Mouse (Mus musculus) limb, embryonic 10.5 days (tissue): ENCODE results near the gene Dcdc2b. TPM values are rescaled to one million over a fixed set of nuclear protein-coding genes. Genes with fewer than 3 reads are reported as not detected.

ENCODE experiments used
- DNase-seq: peaks from one replicate; pipeline ENCODE4 v3.0.0-alpha.2; 2017; ENCODE audit warnings: low spot score
- H3K27ac ChIP-seq: fragments of 300-500 bp; sonication (generic); 2 replicates; pipeline ENCODE4 v1.5.1; 2016; ENCODE audit warnings: mild to moderate bottlenecking
- H3K27me3 ChIP-seq: fragments of 300-500 bp; sonication (generic); 2 replicates; pipeline ENCODE4 v1.6.1; 2016; ENCODE audit warnings: low read depth, mild to moderate bottlenecking; ENCODE audit not compliant: poor library complexity, severe bottlenecking
- H3K36me3 ChIP-seq: fragments of 300-500 bp; sonication (generic); 2 replicates; pipeline ENCODE4 v1.6.1; 2016; ENCODE audit warnings: mild to moderate bottlenecking, moderate library complexity
- H3K4me1 ChIP-seq: fragments of 300-500 bp; sonication (generic); 2 replicates; pipeline ENCODE4 v1.6.1; 2016
- H3K4me3 ChIP-seq: fragments of 300-500 bp; sonication (generic); 2 replicates; pipeline ENCODE4 v1.5.1; 2016; ENCODE audit warnings: mild to moderate bottlenecking, moderate library complexity
- H3K9me3 ChIP-seq: fragments of 300-500 bp; sonication (generic); replicated peaks from 2 replicates; pipeline ENCODE4 v1.6.1; 2016; ENCODE audit warnings: mild to moderate bottlenecking
- WGBS: fragments of 180-500 bp; shearing (Covaris S2); methylation state at CpG from one replicate; pipeline ENCODE4 v1.1.7; 2016; 5-methylcytosine and 5-hydroxymethylcytosine counted together
- polyA plus RNA-seq: library from polyadenylated mRNA; unstranded; fragments of >200 nt; fragmentation: Nextera tagmentation; extraction: Ambion mirVana; gene quantifications from 2 replicates; pipeline ENCODE4 v1.2.1, GENCODE M21; 2016

The Dcdc2b gene
- polyA plus RNA-seq, result 1.7 and 1.8 TPM in 2 replicates

- Histone ChIP-seq H3K9me3 (no peaks in the 10 kb centered on the region), H3K27me3 (no peaks in the 10 kb centered on the region), H3K27ac (no peak within 1 kb of the TSS), H3K4me3 (no peak within 1 kb of the TSS), H3K36me3 (peaks cover 36% of the 10 kb centered on the region), H3K4me1 (peaks cover 12% of the 10 kb centered on the region)
- no peak for DNase-seq
- WGBS, result 88% methylated on average over 6 of the region's 6 CpGs
Observed at GRCm38 (mm10) chr4:129614093-129614492, at the start of gene Dcdc2b. Gene Dcdc2b, minus strand, starts transcription at chr4:129614257.

DNA sequence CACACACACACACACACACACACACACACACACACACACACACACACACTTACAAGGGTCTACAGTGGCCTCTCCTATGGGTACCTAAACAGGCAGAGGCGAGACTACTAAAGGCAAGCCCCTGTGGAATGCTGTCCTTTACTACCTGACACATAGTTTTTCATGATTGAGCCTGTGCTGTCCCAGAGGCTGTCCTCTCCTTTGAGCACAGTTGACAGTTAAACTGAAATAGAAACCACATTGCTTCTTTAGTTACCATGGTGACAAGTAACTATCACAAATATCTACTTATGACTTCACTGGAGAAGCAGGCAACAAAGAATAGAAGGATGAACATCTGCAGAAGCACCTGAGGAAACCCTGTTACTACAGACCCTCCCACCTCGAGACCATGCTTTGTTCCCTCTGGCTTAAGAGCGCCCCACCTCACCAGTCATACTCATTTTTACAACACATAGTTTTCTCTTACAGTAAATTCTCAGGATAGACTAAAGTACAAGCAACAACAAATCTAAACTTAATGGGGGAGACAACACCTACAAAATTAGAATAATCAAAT, 48.3 kb upstream of the Dcdc2b start:
- Histone ChIP-seq H3K4me3 (no peak overlapping the region), H3K4me1 (no peaks in the 10 kb centered on the region), H3K36me3 (peaks cover 82% of the 10 kb centered on the region), H3K27me3 (no peaks in the 10 kb centered on the region), H3K9me3 (no peaks in the 10 kb centered on the region), H3K27ac (no peak overlapping the region)
- no peak for DNase-seq
- 82% methylated on average over 3 of the region's 3 CpGs for WGBS

GRCm38 (mm10) chr4:129661584-129661983, 47.5 kb upstream of the Dcdc2b start:
- Histone ChIP-seq H3K36me3 (peaks cover 82% of the 10 kb centered on the region), H3K4me3 (no peak overlapping the region), H3K27ac (no peak overlapping the region), H3K4me1 (no peaks in the 10 kb centered on the region), H3K9me3 (no peaks in the 10 kb centered on the region), H3K27me3 (no peaks in the 10 kb centered on the region)
- no peak for DNase-seq
- 84% methylated on average over 3 of the region's 3 CpGs for WGBS

DNA sequence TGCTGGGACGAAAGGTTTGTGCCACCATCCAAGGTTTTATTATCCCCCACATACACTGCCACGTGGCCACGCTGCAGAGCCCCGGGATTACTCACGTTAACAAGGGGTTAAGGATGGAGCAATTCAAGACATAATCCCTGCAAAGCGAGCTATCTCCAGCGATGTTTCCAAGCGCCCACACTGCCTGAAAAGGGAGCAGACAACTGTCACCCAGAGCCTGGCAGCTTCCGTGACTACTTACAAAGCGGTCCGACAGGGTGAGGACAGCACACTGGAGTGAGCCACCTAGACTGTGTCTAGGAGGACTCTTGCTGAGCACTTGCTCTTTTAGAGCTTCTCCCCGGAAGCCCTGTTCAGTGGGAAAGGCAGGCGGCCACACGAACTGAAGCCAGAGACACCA, 40.7 kb upstream of the Dcdc2b start:
- Histone ChIP-seq H3K4me1 (no peaks in the 10 kb centered on the region), H3K27ac (no peak overlapping the region), H3K36me3 (peaks cover 99% of the 10 kb centered on the region), H3K27me3 (no peaks in the 10 kb centered on the region), H3K4me3 (no peak overlapping the region), H3K9me3 (no peaks in the 10 kb centered on the region)
- WGBS, result 93% methylated on average over 14 of the region's 14 CpGs
- DNase-seq, result no peak

- H3K9me3 ChIP-seq, result no peaks in the 10 kb centered on the region
- H3K27ac ChIP-seq, result no peak overlapping the region
- H3K4me1 ChIP-seq, result no peaks in the 10 kb centered on the region
- DNase-seq, result no peak
- H3K36me3 ChIP-seq, result peaks cover 100% of the 10 kb centered on the region
- 92% methylated on average over 8 of the region's 8 CpGs for WGBS
- H3K4me3 ChIP-seq, result no peak overlapping the region
- H3K27me3 ChIP-seq, result no peaks in the 10 kb centered on the region
Observed at GRCm38 (mm10) chr4:129650359-129650758, 36.3 kb upstream of the Dcdc2b start.

GRCm38 (mm10) chr4:129648656-129649055, 34.6 kb upstream of the Dcdc2b start:
- no peak for DNase-seq
- Histone ChIP-seq H3K4me1 (no peaks in the 10 kb centered on the region), H3K27me3 (no peaks in the 10 kb centered on the region), H3K27ac (no peak overlapping the region), H3K4me3 (no peak overlapping the region), H3K9me3 (no peaks in the 10 kb centered on the region), H3K36me3 (peaks cover 99% of the 10 kb centered on the region)
- WGBS, result 81% methylated on average over 1 of the region's 1 CpGs

- no peak overlapping the region for H3K4me3 ChIP-seq
- H3K27me3 ChIP-seq, result no peaks in the 10 kb centered on the region
- DNase-seq, result no peak
- H3K9me3 ChIP-seq, result no peaks in the 10 kb centered on the region
- 92% methylated on average over 6 of the region's 6 CpGs for WGBS
- H3K27ac ChIP-seq, result no peak overlapping the region
- peaks cover 73% of the 10 kb centered on the region for H3K36me3 ChIP-seq
- H3K4me1 ChIP-seq, result peaks cover 8% of the 10 kb centered on the region; the same call in 1 of the 2 replicates
Observed at GRCm38 (mm10) chr4:129645204-129645603, 31.1 kb upstream of the Dcdc2b start.

GRCm38 (mm10) chr4:129641756-129642155, 27.7 kb upstream of the Dcdc2b start:
- Histone ChIP-seq H3K27me3 (no peaks in the 10 kb centered on the region), H3K9me3 (no peaks in the 10 kb centered on the region), H3K4me1 (peaks cover 27% of the 10 kb centered on the region), H3K36me3 (peaks cover 69% of the 10 kb centered on the region), H3K4me3 (peak overlapping the region; percentile 78), H3K27ac (peak overlapping the region; percentile 93)
- WGBS, result 53% methylated on average over 5 of the region's 5 CpGs
- DNase-seq, result no peak

DNA sequence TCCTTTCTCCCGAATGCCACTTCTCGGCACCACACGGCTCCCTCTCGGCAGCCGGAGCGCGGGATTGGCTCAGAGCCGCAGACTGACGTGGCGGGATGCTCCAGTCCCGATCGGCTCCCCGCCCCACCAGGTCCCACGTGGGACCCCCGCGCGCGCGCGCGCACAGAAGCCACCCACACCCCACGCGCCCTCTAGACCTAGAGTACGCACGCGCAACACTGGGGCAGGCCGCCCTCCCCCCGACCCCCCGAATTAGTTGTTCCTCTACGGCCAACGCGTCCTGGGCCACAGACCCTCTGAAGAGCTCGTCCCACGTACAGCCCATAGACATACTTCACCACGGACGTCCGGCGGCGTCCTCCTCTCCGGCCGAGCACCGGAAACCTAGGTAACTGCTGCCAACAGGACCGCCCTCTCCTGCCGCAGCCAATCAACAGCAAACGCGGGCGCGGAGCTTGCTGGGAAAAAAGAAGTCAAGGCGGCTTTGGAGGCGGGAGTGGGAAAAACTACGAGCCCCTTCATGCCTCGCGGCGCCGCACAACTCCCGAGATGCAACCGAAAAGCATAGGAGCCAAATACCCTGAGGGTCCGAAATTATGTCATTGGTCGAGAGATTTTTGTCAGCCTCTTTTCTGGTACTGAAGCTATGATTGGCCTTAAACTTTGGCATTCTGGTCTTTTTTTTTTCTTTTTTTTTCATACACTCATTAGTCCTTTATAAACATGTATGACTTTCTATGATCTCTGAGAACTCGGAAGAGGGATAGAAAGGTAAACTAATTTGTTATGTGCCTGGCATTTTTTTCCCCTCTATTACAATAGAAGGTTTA, 26.8 kb upstream of the Dcdc2b start, which contains the start of gene Txlna:
Gene Txlna (minus strand): TSS at position 428 of the 830 bp plus-strand sequence.
- H3K4me3 ChIP-seq, result peak within 1 kb of the TSS; percentile 78
- H3K27me3 ChIP-seq, result no peaks in the 10 kb centered on the region
- DNase-seq, result peak; percentile 96
- under 1% methylated on average over 60 of the region's 60 CpGs for WGBS
- H3K4me1 ChIP-seq, result peaks cover 27% of the 10 kb centered on the region
- peak within 1 kb of the TSS; percentile 93 for H3K27ac ChIP-seq
- H3K9me3 ChIP-seq, result no peaks in the 10 kb centered on the region
- H3K36me3 ChIP-seq, result peaks cover 69% of the 10 kb centered on the region

DNA sequence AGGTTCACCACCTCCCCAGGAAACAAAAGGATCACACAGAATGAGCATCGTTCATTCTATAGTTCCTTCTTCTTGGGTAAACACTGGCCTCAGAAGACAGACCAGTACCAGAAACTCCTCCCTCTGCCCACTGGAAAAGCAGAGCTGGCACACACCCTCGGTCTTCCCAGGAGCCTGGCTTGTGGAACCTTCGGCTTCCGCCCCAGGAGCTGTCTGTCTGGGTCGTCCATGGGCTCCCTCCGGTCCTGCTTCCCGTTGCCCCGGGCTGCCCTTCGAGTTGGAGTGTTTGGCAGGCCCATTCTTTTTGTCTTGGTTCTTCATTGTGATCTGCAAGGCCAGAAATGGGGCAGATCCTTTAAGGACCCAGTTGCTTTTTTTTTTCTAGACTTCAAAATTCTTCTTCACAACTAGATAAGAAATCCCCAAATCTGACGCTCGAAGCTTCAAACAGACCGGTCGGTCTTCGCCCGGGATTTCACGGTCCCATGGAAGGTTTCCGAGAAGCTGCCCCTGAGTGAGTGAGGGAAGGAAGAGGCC, 26.1 kb upstream of the Dcdc2b start:
- H3K36me3 ChIP-seq, result peaks cover 69% of the 10 kb centered on the region
- H3K27me3 ChIP-seq, result no peaks in the 10 kb centered on the region
- H3K9me3 ChIP-seq, result no peaks in the 10 kb centered on the region
- peaks cover 27% of the 10 kb centered on the region for H3K4me1 ChIP-seq
- 13% methylated on average over 17 of the region's 17 CpGs for WGBS
- DNase-seq, result no peak
- H3K4me3 ChIP-seq, result peak overlapping the region; percentile 78
- peak overlapping the region; percentile 93 for H3K27ac ChIP-seq

GRCm38 (mm10) chr4:129639221-129639620, 25.2 kb upstream of the Dcdc2b start:
- DNase-seq, result no peak
- H3K27ac ChIP-seq, result no peak overlapping the region
- H3K4me3 ChIP-seq, result peak overlapping the region; percentile 78
- no peaks in the 10 kb centered on the region for H3K27me3 ChIP-seq
- H3K36me3 ChIP-seq, result peaks cover 69% of the 10 kb centered on the region
- H3K9me3 ChIP-seq, result no peaks in the 10 kb centered on the region
- WGBS, result 93% methylated on average over 15 of the region's 15 CpGs
- H3K4me1 ChIP-seq, result peaks cover 27% of the 10 kb centered on the region

- Histone ChIP-seq H3K4me1 (peaks cover 5% of the 10 kb centered on the region), H3K27me3 (no peaks in the 10 kb centered on the region), H3K9me3 (no peaks in the 10 kb centered on the region), H3K27ac (no peak overlapping the region), H3K36me3 (peaks cover 99% of the 10 kb centered on the region), H3K4me3 (no peak overlapping the region)
- 93% methylated on average over 6 of the region's 6 CpGs for WGBS
- no peak for DNase-seq
Observed at GRCm38 (mm10) chr4:129633852-129634251, 19.8 kb upstream of the Dcdc2b start.

DNA sequence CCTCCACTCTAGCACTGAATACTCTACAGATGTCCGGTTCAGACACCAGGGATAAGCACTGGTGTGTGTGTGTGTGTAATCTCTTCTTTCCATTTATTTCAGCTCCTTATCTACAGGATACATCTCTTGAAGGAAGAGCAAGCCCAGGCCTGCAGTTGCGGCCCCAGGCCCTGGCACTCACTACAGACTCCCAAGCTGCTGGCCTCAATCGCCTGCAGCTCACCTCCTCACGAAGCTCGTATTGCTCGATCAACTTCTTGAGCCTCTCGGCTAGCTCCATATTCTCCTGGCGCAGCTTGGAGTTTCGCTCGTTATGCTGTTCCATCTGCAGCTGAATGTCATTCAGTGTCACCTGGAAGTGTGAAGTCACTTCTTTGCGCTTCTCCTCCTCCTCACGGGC, 17.8 kb upstream of the Dcdc2b start:
- WGBS, result 94% methylated on average over 12 of the region's 12 CpGs
- no peaks in the 10 kb centered on the region for H3K9me3 ChIP-seq
- DNase-seq, result no peak
- H3K27me3 ChIP-seq, result no peaks in the 10 kb centered on the region
- no peaks in the 10 kb centered on the region for H3K4me1 ChIP-seq
- H3K36me3 ChIP-seq, result peaks cover 100% of the 10 kb centered on the region
- no peak overlapping the region for H3K27ac ChIP-seq
- H3K4me3 ChIP-seq, result no peak overlapping the region
